Mouse (Mus musculus) limb, embryonic 10.5 days (tissue): Measurements from ENCODE around the gene Tas2r129. TPM values are rescaled to one million over a fixed set of nuclear protein-coding genes. Genes with fewer than 3 reads are reported as not detected.
"Not testable (repeated sequence)": the region's sequence is repeated elsewhere in the genome, so short reads cannot be mapped to it uniquely, and the experiment has no call there.

Source experiments
- DNase-seq: peaks from one replicate; pipeline ENCODE4 v3.0.0-alpha.2; 2017; ENCODE audit warnings: low spot score
- H3K27ac ChIP-seq: fragments of 300-500 bp; sonication (generic); 2 replicates; pipeline ENCODE4 v1.5.1; 2016; ENCODE audit warnings: mild to moderate bottlenecking
- H3K27me3 ChIP-seq: fragments of 300-500 bp; sonication (generic); 2 replicates; pipeline ENCODE4 v1.6.1; 2016; ENCODE audit warnings: low read depth, mild to moderate bottlenecking; ENCODE audit not compliant: poor library complexity, severe bottlenecking
- H3K36me3 ChIP-seq: fragments of 300-500 bp; sonication (generic); 2 replicates; pipeline ENCODE4 v1.6.1; 2016; ENCODE audit warnings: mild to moderate bottlenecking, moderate library complexity
- H3K4me1 ChIP-seq: fragments of 300-500 bp; sonication (generic); 2 replicates; pipeline ENCODE4 v1.6.1; 2016
- H3K4me3 ChIP-seq: fragments of 300-500 bp; sonication (generic); 2 replicates; pipeline ENCODE4 v1.5.1; 2016; ENCODE audit warnings: mild to moderate bottlenecking, moderate library complexity
- H3K9me3 ChIP-seq: fragments of 300-500 bp; sonication (generic); replicated peaks from 2 replicates; pipeline ENCODE4 v1.6.1; 2016; ENCODE audit warnings: mild to moderate bottlenecking
- WGBS: fragments of 180-500 bp; shearing (Covaris S2); methylation state at CpG from one replicate; pipeline ENCODE4 v1.1.7; 2016; 5-methylcytosine and 5-hydroxymethylcytosine counted together
- polyA plus RNA-seq: library from polyadenylated mRNA; unstranded; fragments of >200 nt; fragmentation: Nextera tagmentation; extraction: Ambion mirVana; gene quantifications from 2 replicates; pipeline ENCODE4 v1.2.1, GENCODE M21; 2016

Gene Tas2r129
- not detected in 2 replicates for polyA plus RNA-seq

GRCm38 (mm10) chr6:132950802-132951201 lies at the start of gene Tas2r129:
Tas2r129 (plus strand) TSS chr6:132951102.
- no peaks in the 10 kb centered on the region for H3K4me1 ChIP-seq
- H3K27ac ChIP-seq, result no peak within 1 kb of the TSS
- H3K4me3 ChIP-seq, result no peak within 1 kb of the TSS
- no peaks in the 10 kb centered on the region for H3K36me3 ChIP-seq
- 88% methylated on average over 2 of the region's 2 CpGs for WGBS
- no peak for DNase-seq
- no peaks in the 10 kb centered on the region for H3K27me3 ChIP-seq
- H3K9me3 ChIP-seq, result no peaks in the 10 kb centered on the region

DNA sequence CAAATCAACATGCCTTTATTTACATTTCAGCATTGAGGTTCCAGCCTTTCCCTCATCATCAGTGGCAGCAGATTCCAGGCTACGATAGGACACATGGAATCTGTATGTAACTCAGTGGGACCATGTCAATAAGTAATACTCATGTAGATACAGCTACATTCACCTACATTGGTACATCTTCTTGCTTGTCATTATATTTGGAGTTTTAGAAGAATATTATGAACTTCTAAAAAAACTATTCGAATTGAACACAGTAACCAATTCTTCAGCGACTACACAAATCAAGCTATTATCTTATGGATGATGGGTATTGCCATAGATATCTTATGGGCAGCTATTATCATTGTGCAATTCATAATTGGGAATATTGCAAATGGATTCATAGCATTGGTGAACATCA lies 41.6 kb upstream of the Tas2r129 start, which contains the start of gene Tas2r125:
TSS of gene Tas2r125 (plus strand) at position 301 of the 400 bp plus-strand sequence.
- H3K36me3 ChIP-seq, result no peaks in the 10 kb centered on the region
- no peaks in the 10 kb centered on the region for H3K9me3 ChIP-seq
- no peaks in the 10 kb centered on the region for H3K4me1 ChIP-seq
- 91% methylated on average over 3 of the region's 3 CpGs for WGBS
- H3K27me3 ChIP-seq, result no peaks in the 10 kb centered on the region
- no peak within 1 kb of the TSS for H3K27ac ChIP-seq
- no peak within 1 kb of the TSS for H3K4me3 ChIP-seq
- DNase-seq, result no peak

DNA sequence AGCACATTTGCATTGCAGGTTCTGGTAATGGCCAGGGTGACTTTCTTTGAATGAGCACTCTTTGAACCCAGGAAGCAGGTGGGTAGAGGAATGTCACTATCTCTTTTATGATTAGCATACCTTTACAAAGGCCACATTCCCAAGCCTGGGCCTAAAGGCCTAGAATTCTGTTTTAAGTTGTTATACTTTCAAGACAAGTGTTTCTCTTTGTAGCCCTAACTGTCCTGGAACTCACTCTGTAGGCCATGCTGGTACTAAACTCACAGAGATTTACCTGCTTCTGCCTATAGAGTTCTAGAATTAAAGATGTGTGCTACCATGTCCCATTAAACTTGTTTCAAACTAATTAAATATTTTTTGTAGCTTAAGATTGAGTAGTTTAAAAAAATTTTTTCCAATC lies 9.5 kb upstream of the Tas2r129 start:
- H3K27me3 ChIP-seq, DNase-seq, H3K4me1 ChIP-seq, H3K9me3 ChIP-seq, H3K36me3 ChIP-seq, H3K4me3 ChIP-seq, H3K27ac ChIP-seq: not testable (repeated sequence)

DNA sequence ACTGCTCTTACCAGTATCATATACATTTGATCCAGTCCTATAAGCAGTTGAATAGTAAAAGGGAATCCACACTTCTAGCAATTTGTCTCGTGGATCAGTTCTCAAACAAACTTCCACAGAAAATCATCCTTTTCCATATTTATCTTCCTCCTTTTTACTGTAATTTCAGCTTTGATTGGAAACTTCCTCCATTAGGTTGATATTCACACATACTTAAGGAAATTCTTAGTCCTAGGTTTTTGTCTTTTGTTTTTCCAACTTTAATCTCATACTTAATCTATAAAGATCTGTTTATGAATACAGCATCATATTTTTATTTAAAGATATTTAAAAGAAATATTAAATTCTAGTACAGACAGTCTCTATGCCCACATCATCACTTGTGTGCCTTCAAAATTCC lies 6.9 kb downstream of the Tas2r129 start, which contains the start of gene Tas2r131:
TSS of gene Tas2r131 (minus strand) at position 101 of the 400 bp plus-strand sequence.
- H3K36me3 ChIP-seq, result no peaks in the 10 kb centered on the region
- H3K27me3 ChIP-seq, result no peaks in the 10 kb centered on the region
- H3K4me3 ChIP-seq, result no peak within 1 kb of the TSS
- no peaks in the 10 kb centered on the region for H3K4me1 ChIP-seq
- WGBS, result 78% methylated on average over 1 of the region's 1 CpGs
- no peak within 1 kb of the TSS for H3K27ac ChIP-seq
- H3K9me3 ChIP-seq, result no peaks in the 10 kb centered on the region
- no peak for DNase-seq

- WGBS, result 92% methylated on average over 2 of the region's 2 CpGs
- H3K27ac ChIP-seq, result no peak within 1 kb of the TSS
- no peaks in the 10 kb centered on the region for H3K9me3 ChIP-seq
- DNase-seq, result no peak
- H3K36me3 ChIP-seq, result no peaks in the 10 kb centered on the region
- no peaks in the 10 kb centered on the region for H3K4me1 ChIP-seq
- no peak within 1 kb of the TSS for H3K4me3 ChIP-seq
- no peaks in the 10 kb centered on the region for H3K27me3 ChIP-seq
Observed at GRCm38 (mm10) chr6:132980865-132981264, 30.0 kb downstream of the Tas2r129 start, which contains the start of gene Tas2r109. Tas2r109 (minus strand) TSS chr6:132980965.

Other genes starting within 250 kb of the Tas2r129 start
- gene Tas2r122, start 239.2 kb upstream of the Tas2r129 start, polyA plus RNA-seq, result not detected in 2 replicates
- gene Tas2r115, start 213.1 kb upstream of the Tas2r129 start, polyA plus RNA-seq, result not detected in 2 replicates
- gene Tas2r124, start 196.4 kb upstream of the Tas2r129 start, polyA plus RNA-seq, result not detected in 2 replicates
- gene Tas2r102, start 189.0 kb upstream of the Tas2r129 start, polyA plus RNA-seq, result not detected in 2 replicates
- gene Tas2r136, start 172.9 kb upstream of the Tas2r129 start, polyA plus RNA-seq, result not detected in 2 replicates
- not detected in 2 replicates for gene Tas2r117, start 148.3 kb upstream of the Tas2r129 start, polyA plus RNA-seq
- not detected in 2 replicates for gene Tas2r123, start 104.0 kb upstream of the Tas2r129 start, polyA plus RNA-seq
- not detected in 2 replicates for gene Tas2r116, start 95.7 kb upstream of the Tas2r129 start, polyA plus RNA-seq
- gene Tas2r110, start 83.1 kb upstream of the Tas2r129 start, polyA plus RNA-seq, result not detected in 2 replicates
- gene Tas2r113, start 58.1 kb upstream of the Tas2r129 start, polyA plus RNA-seq, result not detected in 2 replicates
- gene Tas2r125, start 41.5 kb upstream of the Tas2r129 start, polyA plus RNA-seq, result not detected in 2 replicates
- not detected in 2 replicates for gene Tas2r131, start 6.8 kb downstream of the Tas2r129 start, polyA plus RNA-seq
- gene Tas2r109, start 29.9 kb downstream of the Tas2r129 start, polyA plus RNA-seq, result not detected in 2 replicates
- gene Tas2r103, start 86.0 kb downstream of the Tas2r129 start, polyA plus RNA-seq, result not detected in 2 replicates
- gene Tas2r140, start 104.7 kb downstream of the Tas2r129 start, polyA plus RNA-seq, result not detected in 2 replicates
- gene Smim10l1, start 153.8 kb downstream of the Tas2r129 start, polyA plus RNA-seq, result 51.7 and 64.5 TPM in 2 replicates